Mouse (Mus musculus): ENCODE results near the gene Ptprj. TPM values are rescaled to one million over a fixed set of nuclear protein-coding genes. Genes with fewer than 3 reads are reported as not detected.

The Ptprj gene
- polyA plus RNA-seq, 1 experiment from 2014 or later, result 5.4 TPM

- H3K4me2 ChIP-seq, result peak overlapping the region; percentile 32
- H3K9ac ChIP-seq, result no peak overlapping the region
- ATAC-seq (ENCODE audit: insufficient read depth) (no peak), DNase-seq (no peak)
- peaks cover 3% of the 10 kb centered on the region; the same call in 1 of the 2 replicates for H3K4me1 ChIP-seq (ENCODE audit: insufficient read depth)
- no peaks in the 10 kb centered on the region for H3K9me3 ChIP-seq (ENCODE audit: low read depth, low read length)
- TF ChIP-seq CTCF (IDR thresholded peaks at IDR 0.05; ENCODE audit: low read depth), result no peak
- no peak overlapping the region for H3K4me3 ChIP-seq (ENCODE audit: low read depth, low read length)
- no peaks in the 10 kb centered on the region for H3K27me3 ChIP-seq (ENCODE audit: insufficient read depth, low read length)
- peak overlapping the region; percentile 92 for H3K27ac ChIP-seq (ENCODE audit: low read depth)
- 33% methylated on average over 6 of the region's 6 CpGs for WGBS
- H3K36me3 ChIP-seq (ENCODE audit: insufficient read depth), result no peaks in the 10 kb centered on the region
Measured at GRCm38 (mm10) chr2:90526971-90527370, 53.5 kb downstream of the Ptprj start.

DNA sequence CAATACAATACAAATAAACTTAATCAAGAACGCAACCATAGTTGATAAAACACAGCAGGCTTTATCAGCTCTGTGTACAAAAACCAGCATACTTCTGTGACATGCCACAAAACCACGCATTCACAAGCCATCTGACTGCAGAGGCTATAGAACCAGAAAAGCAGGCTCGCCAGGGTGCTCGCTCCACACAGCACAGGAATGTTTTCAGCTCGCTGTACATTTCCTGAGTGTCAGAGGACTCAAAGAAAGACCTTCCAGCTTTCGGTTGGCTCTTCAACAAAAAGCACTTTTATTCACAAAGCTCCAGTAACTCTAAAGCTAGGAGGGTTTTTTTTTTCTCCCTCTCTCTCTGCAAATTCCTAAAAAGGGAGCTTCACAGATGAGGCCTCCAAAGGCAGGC, 53.9 kb downstream of the Ptprj start:
- H3K36me3 ChIP-seq (ENCODE audit: insufficient read depth), result no peaks in the 10 kb centered on the region
- H3K9ac ChIP-seq, result no peak overlapping the region
- DNase-seq (peak; percentile 82), ATAC-seq (ENCODE audit: insufficient read depth) (peak; percentile 75; the same call in 1 of the 2 replicates)
- no peaks in the 10 kb centered on the region for H3K27me3 ChIP-seq (ENCODE audit: insufficient read depth, low read length)
- peak overlapping the region; percentile 32 for H3K4me2 ChIP-seq
- H3K9me3 ChIP-seq (ENCODE audit: low read depth, low read length), result no peaks in the 10 kb centered on the region
- peaks cover 3% of the 10 kb centered on the region; the same call in 1 of the 2 replicates for H3K4me1 ChIP-seq (ENCODE audit: insufficient read depth)
- TF ChIP-seq CTCF (IDR thresholded peaks at IDR 0.05; ENCODE audit: low read depth), result no peak
- WGBS, result 17% methylated on average over 6 of the region's 6 CpGs
- peak overlapping the region; percentile 92 for H3K27ac ChIP-seq (ENCODE audit: low read depth)
- no peak overlapping the region for H3K4me3 ChIP-seq (ENCODE audit: low read depth, low read length)

DNA sequence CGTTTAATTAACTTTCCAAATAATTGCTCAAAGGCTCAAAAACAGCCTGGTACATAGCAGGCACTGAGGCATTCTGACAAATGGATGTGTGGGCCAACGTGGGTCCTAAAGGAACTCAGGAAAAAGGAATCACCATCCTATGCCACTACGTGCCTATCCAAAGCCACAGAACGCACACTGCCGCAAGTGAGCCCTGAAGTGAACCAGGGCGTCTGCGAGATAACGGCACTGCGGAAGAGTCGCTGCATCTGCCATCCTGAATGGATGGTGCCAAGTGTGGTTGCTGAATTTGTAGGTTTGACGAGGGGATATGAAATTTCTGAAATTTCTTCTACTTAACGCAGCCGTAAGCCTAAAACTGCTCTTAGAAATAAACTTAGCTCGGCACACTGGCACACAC, 54.6 kb downstream of the Ptprj start:
- no peak for TF ChIP-seq CTCF (IDR thresholded peaks at IDR 0.05; ENCODE audit: low read depth)
- H3K36me3 ChIP-seq (ENCODE audit: insufficient read depth), result no peaks in the 10 kb centered on the region
- peak overlapping the region; percentile 28; the same call in 1 of the 2 replicates for H3K4me2 ChIP-seq

GRCm38 (mm10) chr2:90522455-90522854, 58.0 kb downstream of the Ptprj start:
- no peak for TF ChIP-seq CTCF (IDR thresholded peaks at IDR 0.05; ENCODE audit: low read depth)
- H3K27ac ChIP-seq (ENCODE audit: low read depth), result peak overlapping the region; percentile 14; the same call in 1 of the 2 replicates
- no peaks in the 10 kb centered on the region for H3K36me3 ChIP-seq (ENCODE audit: insufficient read depth)
- H3K4me1 ChIP-seq (ENCODE audit: insufficient read depth), result peaks cover 3% of the 10 kb centered on the region; the same call in 1 of the 2 replicates
- ATAC-seq (ENCODE audit: insufficient read depth) (peak; percentile 25; the same call in 1 of the 2 replicates), DNase-seq (peak; percentile 30)
- H3K4me2 ChIP-seq, result no peak overlapping the region
- H3K9ac ChIP-seq, result no peak overlapping the region
- no peaks in the 10 kb centered on the region for H3K9me3 ChIP-seq (ENCODE audit: low read depth, low read length)
- WGBS, result 59% methylated on average over 6 of the region's 6 CpGs
- no peak overlapping the region for H3K4me3 ChIP-seq (ENCODE audit: low read depth, low read length)
- no peaks in the 10 kb centered on the region for H3K27me3 ChIP-seq (ENCODE audit: insufficient read depth, low read length)

More for the DNA sequence above, 54.6 kb downstream of the Ptprj start:
- Histone ChIP-seq H3K9ac (no peak overlapping the region), H3K27me3 (ENCODE audit: insufficient read depth, low read length) (no peaks in the 10 kb centered on the region), H3K4me3 (ENCODE audit: low read depth, low read length) (no peak overlapping the region), H3K9me3 (ENCODE audit: low read depth, low read length) (no peaks in the 10 kb centered on the region), H3K27ac (ENCODE audit: low read depth) (peak overlapping the region; percentile 79), H3K4me1 (ENCODE audit: insufficient read depth) (peaks cover 3% of the 10 kb centered on the region; the same call in 1 of the 2 replicates)
- ATAC-seq (ENCODE audit: insufficient read depth) (no peak), DNase-seq (no peak)
- WGBS, result 58% methylated on average over 14 of the region's 14 CpGs

DNA sequence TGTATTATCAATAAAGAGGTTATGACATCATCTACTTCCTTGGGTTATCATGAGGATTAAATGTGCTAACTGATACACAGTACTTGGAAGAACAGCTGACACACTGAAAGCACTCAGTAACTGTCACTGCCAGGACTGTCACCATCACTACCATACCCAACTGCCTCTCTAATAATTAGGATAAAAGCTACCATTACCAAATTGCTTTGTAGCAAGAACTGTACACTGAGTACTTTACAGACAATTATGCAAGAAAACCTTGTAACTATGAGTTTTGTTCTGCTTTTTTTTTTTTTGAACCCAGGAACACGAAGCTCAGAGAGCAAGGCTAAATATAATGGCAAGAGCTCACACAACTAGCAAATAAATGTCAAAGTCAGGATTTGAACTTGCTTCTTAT, 58.5 kb downstream of the Ptprj start:
- ATAC-seq (ENCODE audit: insufficient read depth), result no peak

GRCm38 (mm10) chr2:90518296-90518695, 62.2 kb downstream of the Ptprj start:
- Histone ChIP-seq H3K4me3 (ENCODE audit: low read depth, low read length) (no peak overlapping the region), H3K27me3 (ENCODE audit: insufficient read depth, low read length) (no peaks in the 10 kb centered on the region), H3K4me1 (ENCODE audit: insufficient read depth) (peaks cover 3% of the 10 kb centered on the region; the same call in 1 of the 2 replicates), H3K9me3 (ENCODE audit: low read depth, low read length) (no peaks in the 10 kb centered on the region), H3K4me2 (no peak overlapping the region), H3K27ac (ENCODE audit: low read depth) (no peak overlapping the region), H3K9ac (no peak overlapping the region), H3K36me3 (ENCODE audit: insufficient read depth) (no peaks in the 10 kb centered on the region)
- TF ChIP-seq CTCF (IDR thresholded peaks at IDR 0.05; ENCODE audit: low read depth), result no peak
- DNase-seq (no peak), ATAC-seq (ENCODE audit: insufficient read depth) (no peak)
- WGBS, result 85% methylated on average over 6 of the region's 6 CpGs

More for the DNA sequence above, 58.5 kb downstream of the Ptprj start:
- no peak for DNase-seq
- no peak overlapping the region for H3K4me3 ChIP-seq (ENCODE audit: low read depth, low read length)
- H3K27ac ChIP-seq (ENCODE audit: low read depth), result no peak overlapping the region; the same call in 1 of the 2 replicates
- H3K27me3 ChIP-seq (ENCODE audit: insufficient read depth, low read length), result no peaks in the 10 kb centered on the region
- peaks cover 5% of the 10 kb centered on the region; the same call in 1 of the 2 replicates for H3K4me1 ChIP-seq (ENCODE audit: insufficient read depth)
- 80% methylated on average over 1 of the region's 1 CpGs for WGBS
- TF ChIP-seq CTCF (IDR thresholded peaks at IDR 0.05; ENCODE audit: low read depth), result no peak
- no peaks in the 10 kb centered on the region for H3K36me3 ChIP-seq (ENCODE audit: insufficient read depth)
- no peak overlapping the region for H3K4me2 ChIP-seq
- no peaks in the 10 kb centered on the region for H3K9me3 ChIP-seq (ENCODE audit: low read depth, low read length)
- no peak overlapping the region for H3K9ac ChIP-seq

- H3K27me3 ChIP-seq (ENCODE audit: insufficient read depth, low read length), result no peaks in the 10 kb centered on the region
- WGBS, result 72% methylated on average over 5 of the region's 5 CpGs
- H3K9me3 ChIP-seq (ENCODE audit: low read depth, low read length), result no peaks in the 10 kb centered on the region
- no peak overlapping the region for H3K27ac ChIP-seq (ENCODE audit: low read depth)
- peaks cover 3% of the 10 kb centered on the region; the same call in 1 of the 2 replicates for H3K4me1 ChIP-seq (ENCODE audit: insufficient read depth)
- H3K4me2 ChIP-seq, result no peak overlapping the region
- H3K9ac ChIP-seq, result no peak overlapping the region
- no peak for TF ChIP-seq CTCF (IDR thresholded peaks at IDR 0.05; ENCODE audit: low read depth)
- ATAC-seq (ENCODE audit: insufficient read depth), result no peak
- H3K36me3 ChIP-seq (ENCODE audit: insufficient read depth), result no peaks in the 10 kb centered on the region
- DNase-seq, result peak; percentile 40
- H3K4me3 ChIP-seq (ENCODE audit: low read depth, low read length), result no peak overlapping the region
Measured at GRCm38 (mm10) chr2:90514969-90515368, 65.5 kb downstream of the Ptprj start.

All from lung, embryonic 14.5 days (tissue).